Mouse (Mus musculus) erythroblast, adult 5-6 weeks (primary cell): ENCODE results near the gene Gm5152. TPM values are rescaled to one million over a fixed set of nuclear protein-coding genes. Genes with fewer than 3 reads are reported as not detected.
"Not testable (repeated sequence)": the region's sequence is repeated elsewhere in the genome, so short reads cannot be mapped to it uniquely, and the experiment has no call there.

Experiments used
- ATAC-seq: replicated peaks from 2 replicates; pipeline ENCODE4 v1.8.0; 2016; ENCODE audit warnings: moderate number of reproducible peaks, mild to moderate bottlenecking, moderate TSS enrichment, inconsistent platforms; ENCODE audit not compliant: poor library complexity, low FRiP score, severe bottlenecking
- total RNA-seq, 2 experiments: library from RNA; stranded (forward) in 1 of 2; stranded (reverse) in 1 of 2; fragments of 150-400 nt in 1 of 2; fragments of 200-764, 138-1000 nt in 1 of 2; gene quantifications; 2 replicates each; pipeline versions ENCODE4 v1.2.3 to v1.2.4; 2015 to 2017; ENCODE audit warnings: low replicate concordance in 2 of 2

Gene Gm5152
- not detected in 2 replicates for total RNA-seq (2015; ENCODE audit: low replicate concordance)
- not detected in 2 replicates for total RNA-seq (2017; ENCODE audit: low replicate concordance)

- ATAC-seq = not testable (repeated sequence)
These were observed at the start of gene Gm5152 for GRCm38 (mm10) chr5:10246426-10246825. TSS of gene Gm5152 (minus strand) at chr5:10246526.

- not testable (repeated sequence) for ATAC-seq
These were observed 8.4 kb upstream of the Gm5152 start for GRCm38 (mm10) chr5:10254768-10255167.

- not testable (repeated sequence) for ATAC-seq
These were observed 556 bp downstream of the Gm5152 start for GRCm38 (mm10) chr5:10245770-10246169.

- not testable (repeated sequence) for ATAC-seq
These were observed 5.9 kb downstream of the Gm5152 start for GRCm38 (mm10) chr5:10240436-10240835.

- no peak for ATAC-seq
These were observed 26.0 kb downstream of the Gm5152 start for GRCm38 (mm10) chr5:10220317-10220716.

- no peak for ATAC-seq
These were observed 43.3 kb downstream of the Gm5152 start for GRCm38 (mm10) chr5:10203067-10203466.

GRCm38 (mm10) chr5:10196880-10197279 lies 49.4 kb downstream of the Gm5152 start:
- no peak for ATAC-seq
